Mouse (Mus musculus) ovary, postnatal 10 days (tissue): ENCODE measurements around the gene Cbx8.

Experiments
- DNase-seq: peaks from one replicate; pipeline ENCODE4 v3.0.0; 2022; ENCODE audit warnings: low spot score

Cbx8 gene

DNA sequence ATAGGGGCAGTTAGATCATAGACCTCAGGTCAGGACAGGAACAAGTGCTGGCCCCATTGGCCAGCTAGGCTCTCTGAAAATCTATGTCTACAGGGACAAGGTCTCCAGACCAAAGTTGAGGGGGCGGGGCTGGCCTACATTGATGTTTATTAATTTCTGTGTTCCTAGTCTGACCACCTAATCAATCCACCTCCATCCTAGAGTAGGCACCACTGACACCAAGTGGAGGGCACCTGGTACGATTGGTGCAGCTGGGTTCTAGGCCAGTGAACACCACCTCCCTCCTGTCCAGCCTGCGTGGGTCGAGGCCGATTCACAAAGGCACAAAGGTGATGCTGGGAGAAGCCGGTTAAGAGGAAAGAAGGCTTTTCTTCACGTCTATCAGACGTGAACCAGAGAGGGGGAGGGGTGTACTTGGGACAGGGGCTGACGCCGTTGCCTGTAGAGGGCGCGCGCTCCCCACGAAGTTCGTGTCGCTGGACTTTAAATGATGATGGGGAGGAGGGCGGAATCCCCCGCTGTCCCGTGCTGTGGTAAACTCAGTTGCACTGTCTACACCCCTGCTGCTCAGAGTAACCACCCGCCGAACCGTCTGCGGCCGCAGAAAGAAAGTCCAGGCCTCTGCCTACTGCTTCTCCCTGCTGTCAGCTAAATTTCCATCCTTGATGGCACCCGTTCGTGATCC lies 6.8 kb downstream of the Cbx8 start:
- no peak for DNase-seq

GRCm38 (mm10) chr11:119026203-119026602 lies 14.6 kb downstream of the Cbx8 start:
- no peak for DNase-seq

GRCm38 (mm10) chr11:119024260-119024659 lies 16.5 kb downstream of the Cbx8 start:
- DNase-seq: no peak

DNA sequence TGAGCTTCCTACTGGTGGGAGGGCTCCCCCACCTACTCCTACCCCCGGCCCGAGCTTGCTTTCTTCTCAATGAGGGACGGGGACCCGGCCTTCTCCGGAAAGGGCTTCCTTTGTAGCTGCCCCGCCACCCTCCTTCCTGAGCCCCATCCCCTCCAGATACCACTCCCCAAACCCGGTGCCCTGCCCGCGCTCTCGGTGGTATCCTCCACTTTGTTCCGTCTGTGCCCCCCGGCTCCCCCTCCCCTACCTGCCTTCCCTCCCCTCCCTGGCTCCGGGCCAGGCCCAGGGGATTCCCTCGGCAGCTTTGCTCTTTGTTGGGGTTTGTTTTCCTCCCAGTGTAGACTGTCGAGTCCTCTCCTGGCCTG lies 17.2 kb downstream of the Cbx8 start:
- no peak for DNase-seq

DNA sequence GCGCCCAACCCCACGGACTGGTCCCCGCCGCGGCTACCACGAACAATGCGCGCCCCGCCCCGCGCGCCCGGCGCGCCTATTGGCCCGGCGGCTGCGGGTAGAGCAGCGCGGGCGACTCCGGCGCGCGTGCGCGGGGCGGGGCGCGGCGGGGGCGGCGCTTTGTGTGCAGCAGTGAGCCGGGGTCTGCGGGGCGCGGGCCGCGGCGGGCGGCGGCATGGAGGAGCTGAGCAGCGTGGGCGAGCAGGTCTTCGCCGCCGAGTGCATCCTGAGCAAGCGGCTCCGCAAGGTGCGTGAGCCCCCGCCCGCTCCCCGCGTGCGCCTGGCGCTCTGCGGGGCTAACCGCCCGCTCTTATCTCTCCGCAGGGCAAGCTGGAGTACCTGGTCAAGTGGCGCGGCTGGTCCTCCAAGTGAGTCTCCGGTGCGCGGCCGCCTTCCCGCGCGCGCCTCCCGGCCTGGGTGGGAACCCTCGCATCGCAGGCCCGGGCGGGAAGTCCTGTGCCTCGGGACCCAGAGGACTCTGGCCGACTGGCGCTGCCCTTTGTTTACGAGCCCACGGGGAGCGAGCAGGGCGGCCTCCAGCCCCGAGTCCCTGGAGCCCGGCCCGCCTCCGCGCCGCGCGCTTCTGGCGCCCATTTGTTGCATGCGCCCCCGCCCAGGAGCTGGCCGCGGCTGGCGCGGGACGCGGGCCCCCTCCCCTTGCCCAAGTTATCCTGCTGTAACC lies 17.7 kb downstream of the Cbx8 start, which contains the start of gene Cbx2:
Gene Cbx2, plus strand, starts transcription at position 68 of the 721 bp plus-strand sequence.
- DNase-seq: peak; percentile 66

GRCm38 (mm10) chr11:119022068-119022894 lies 18.5 kb downstream of the Cbx8 start:
- no peak for DNase-seq

DNA sequence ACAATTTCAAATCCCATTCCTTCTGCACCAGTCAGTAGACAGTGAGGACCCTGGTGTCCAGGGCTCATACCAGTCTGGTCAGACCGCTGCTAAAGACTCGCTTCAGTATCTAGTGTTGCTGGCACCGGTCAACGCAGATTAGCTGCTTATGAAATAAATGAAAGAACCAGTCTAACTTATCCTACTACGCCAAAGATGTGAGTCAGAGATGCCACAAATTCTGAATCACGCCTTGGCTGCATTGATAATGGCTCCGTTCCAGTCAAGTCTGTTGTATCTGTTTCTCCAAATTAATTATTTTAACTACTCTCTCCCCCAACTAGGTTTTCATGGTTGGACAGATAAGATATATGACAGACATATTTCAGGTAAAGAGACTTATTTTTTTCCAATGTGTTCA lies 19.6 kb downstream of the Cbx8 start:
- DNase-seq: no peak

DNA sequence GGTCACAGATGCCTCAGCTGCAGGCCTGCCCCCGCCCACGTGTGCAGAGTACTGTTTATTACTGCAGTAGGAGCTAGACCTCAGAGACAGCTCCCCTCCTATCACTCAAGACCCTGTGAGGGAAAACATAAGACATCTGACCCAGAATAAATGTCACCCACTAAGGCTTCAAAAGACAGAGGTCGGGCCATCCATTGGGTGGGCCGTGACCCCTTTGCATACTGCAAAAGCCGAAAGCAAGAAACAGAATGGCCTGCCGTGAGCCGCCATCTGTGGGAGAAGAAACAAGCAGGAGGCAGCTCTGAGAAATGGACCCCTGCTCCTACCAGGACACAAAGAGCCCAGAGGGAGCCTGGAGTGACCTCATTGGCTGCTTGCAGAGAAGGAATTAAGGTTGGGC lies 23.3 kb downstream of the Cbx8 start:
- no peak for DNase-seq

DNA sequence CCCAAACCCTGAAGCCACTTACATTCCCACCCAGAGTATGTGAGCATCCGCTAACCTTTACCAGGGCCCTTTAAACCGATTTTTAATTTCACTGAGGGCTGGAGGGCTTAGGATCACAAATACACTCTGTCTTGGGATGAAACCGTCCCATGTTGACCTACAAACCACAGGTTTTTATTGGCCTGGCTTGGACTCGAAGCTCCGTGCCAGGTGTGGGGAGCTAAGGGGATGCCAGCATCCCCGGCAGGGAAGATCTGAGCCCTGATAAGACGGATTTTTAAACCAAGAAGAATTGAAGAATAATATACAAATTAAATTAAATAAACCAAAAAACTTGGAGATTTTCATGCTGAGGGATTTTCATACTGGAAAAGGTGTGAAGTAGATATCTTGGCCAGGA lies 26.3 kb downstream of the Cbx8 start:
- no peak for DNase-seq

- no peak for DNase-seq
Measured at GRCm38 (mm10) chr11:119007461-119008456, 33.0 kb downstream of the Cbx8 start.

DNA sequence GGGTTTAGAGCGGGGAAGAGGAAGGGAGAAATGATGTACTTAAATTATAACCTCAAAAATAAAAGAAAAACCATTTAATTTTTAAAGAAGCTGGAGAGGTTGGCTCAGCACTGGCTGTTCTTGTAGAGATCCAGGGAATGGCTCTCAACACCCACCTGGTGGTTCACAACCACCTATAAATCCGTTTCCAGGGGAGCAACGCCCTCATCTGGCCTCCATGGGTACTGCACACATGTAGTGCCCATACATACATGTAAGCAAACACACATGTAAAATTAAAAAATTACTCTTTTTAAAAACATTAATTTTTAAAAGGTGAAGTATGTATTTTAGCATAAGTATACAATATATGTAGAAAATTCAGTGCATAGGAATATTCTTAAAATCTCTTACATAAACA lies 34.3 kb downstream of the Cbx8 start:
- no peak for DNase-seq

DNA sequence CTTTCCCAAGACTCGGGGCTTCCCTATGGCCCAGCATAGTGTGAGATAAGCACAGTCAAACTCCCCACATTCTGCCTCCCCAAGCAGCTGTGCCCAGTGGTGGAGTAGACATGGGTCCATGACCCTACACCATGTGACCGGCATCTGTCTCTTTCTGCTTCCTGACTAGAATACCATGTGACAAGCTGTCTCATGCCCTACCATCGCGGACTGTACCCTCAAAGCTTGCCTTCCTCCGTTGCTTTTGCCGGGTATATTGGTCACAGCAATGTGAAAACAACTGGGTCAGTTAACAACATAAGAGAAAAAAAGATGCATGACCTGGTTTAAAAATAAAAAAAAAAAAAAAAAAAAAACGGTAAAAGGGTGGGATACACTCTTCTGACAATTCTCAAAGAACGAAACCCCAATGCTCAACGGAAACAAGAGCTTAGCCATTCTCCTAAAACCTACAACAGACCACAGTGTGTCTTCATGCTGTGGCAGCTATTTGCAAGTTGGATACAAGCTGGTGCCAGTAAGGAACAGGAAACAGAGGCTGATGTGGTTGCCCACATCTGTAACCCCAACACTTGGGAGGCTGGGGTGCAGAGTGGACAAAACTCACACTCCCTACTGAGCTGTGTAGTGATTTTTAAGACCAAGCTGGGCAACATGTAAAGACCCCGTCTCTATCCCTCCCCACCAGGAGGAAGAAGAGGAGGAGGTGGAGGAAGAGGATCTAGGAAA lies 35.1 kb downstream of the Cbx8 start:
- DNase-seq: no peak

DNA sequence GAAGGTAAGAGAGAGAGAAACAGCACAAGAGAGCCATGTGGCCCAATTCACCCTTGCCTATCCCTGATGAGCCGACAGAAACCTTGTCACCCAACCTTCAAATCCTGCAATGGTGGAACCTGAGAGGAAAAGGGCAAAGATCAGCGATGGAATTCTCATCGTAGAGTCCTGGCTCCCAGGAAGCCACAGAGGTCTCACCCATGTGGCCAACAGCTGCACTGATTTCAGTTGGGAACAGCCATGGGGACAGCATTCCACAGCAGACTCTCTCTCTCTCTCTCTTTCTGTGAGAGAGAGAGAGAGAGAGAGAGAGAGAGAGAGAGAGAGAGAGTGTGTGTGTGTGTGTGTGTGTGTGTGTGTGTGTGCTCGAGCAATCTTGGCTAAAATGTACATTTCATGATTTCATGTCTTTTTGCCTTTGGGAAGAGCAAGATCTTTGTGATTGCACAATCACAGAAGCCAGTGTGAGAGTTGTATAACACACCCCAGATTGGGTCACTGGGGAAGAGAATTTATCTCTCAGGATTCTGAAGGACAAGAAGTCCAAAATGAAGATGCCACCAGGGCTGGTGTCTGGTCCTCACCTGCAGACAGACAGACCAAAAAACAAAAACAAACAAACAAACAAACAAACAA lies 39.2 kb downstream of the Cbx8 start:
- no peak for DNase-seq

GRCm38 (mm10) chr11:119000877-119001276 lies 39.9 kb downstream of the Cbx8 start:
- DNase-seq: no peak

GRCm38 (mm10) chr11:118999361-118999804 lies 41.4 kb downstream of the Cbx8 start:
- DNase-seq: no peak

- DNase-seq: peak; percentile 63
Measured at GRCm38 (mm10) chr11:118998540-118999265, 42.1 kb downstream of the Cbx8 start.

- DNase-seq: no peak
Measured at GRCm38 (mm10) chr11:118997182-118997581, 43.6 kb downstream of the Cbx8 start.

- no peak for DNase-seq
Measured at GRCm38 (mm10) chr11:118995448-118995847, 45.3 kb downstream of the Cbx8 start.

DNA sequence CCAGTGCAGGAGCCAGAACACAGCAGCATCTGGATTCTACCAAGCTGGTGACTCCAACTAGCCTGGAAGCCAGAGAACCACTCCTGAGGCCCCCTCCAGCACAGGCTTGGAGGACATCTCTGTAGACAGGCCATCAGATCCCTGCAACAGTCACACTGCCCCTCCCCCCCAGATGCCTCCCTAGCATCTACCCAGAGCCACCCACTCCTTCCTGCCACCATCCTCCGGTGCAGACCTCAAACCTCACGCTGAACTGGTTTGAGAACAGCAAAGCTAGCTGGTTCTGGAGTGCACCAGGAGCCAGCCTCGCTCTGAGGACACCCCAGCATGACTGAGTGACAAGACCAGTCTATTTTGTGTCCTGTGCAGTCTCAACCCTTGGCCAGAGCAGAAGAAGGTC lies 48.0 kb downstream of the Cbx8 start:
- DNase-seq: no peak

DNA sequence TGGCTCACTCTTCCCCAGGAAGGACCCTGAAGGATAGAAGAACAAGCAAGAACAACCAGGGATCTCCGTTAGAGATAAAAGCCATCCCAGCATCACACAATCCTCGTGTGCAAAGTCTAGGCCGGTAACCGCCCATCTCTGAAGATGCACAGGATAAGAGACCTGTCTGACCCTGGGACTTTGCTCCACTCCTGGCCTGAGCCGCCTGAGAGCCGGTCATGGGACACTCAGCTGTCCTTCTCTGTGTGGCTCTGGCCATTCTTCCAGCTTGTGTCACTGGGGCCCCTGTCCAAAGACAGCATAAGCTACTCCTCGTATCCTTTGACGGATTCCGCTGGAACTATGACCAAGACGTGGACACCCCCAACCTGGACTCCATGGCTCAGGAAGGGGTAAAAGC lies 52.8 kb downstream of the Cbx8 start, which contains the start of gene Enpp7:
Gene Enpp7, plus strand, starts transcription at position 190 of the 400 bp plus-strand sequence.
- no peak for DNase-seq
